Mouse (Mus musculus) gastrocnemius, adult 18-20 months (tissue): ENCODE measurements around the gene Gm10226. TPM values are rescaled to one million over a fixed set of nuclear protein-coding genes. Genes with fewer than 3 reads are reported as not detected.
"Not testable (repeated sequence)": the region's sequence is repeated elsewhere in the genome, so short reads cannot be mapped to it uniquely, and the experiment has no call there.

Source experiments
- DNase-seq: peaks from one replicate; pipeline ENCODE4 v3.0.0; 2021; ENCODE audit warnings: low spot score
- long read RNA-seq, 2 experiments: library from polyadenylated mRNA; stranded (forward); transcript quantifications; one replicate each; pipeline ENCODE4 v2.0.0; 2021
- total RNA-seq, 2 experiments: library from RNA; stranded (reverse); gene quantifications; 2 replicates each; pipeline ENCODE4 v1.2.3; 2021

The Gm10226 gene
- total RNA-seq: 1 to 10 TPM in 1 of 2 experiments, not detected in 1; 3.5 TPM
- long read RNA-seq, experiment 1: 0 reads
- long read RNA-seq, experiment 2: 0 reads

DNA sequence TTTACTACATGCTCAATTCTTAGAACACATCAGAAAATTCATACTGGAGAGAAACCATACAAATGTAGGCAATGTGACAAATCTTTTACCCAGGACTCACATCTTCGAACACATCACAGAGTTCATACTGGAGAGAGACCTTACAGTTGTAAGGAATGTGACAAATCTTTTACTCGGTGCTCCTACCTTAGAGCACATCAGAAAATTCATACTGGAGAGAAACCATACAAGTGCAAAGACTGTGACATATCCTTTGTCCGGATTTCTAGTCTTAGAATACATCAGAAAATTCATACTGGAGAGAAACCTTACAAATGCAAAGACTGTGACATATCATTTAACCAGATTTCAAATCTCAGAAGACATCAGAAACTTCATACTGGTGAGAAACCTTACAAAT, at the start of gene Gm10226:
Gene Gm10226 (plus strand): TSS at position 301 of the 400 bp plus-strand sequence.
- no peak for DNase-seq

GRCm38 (mm10) chr17:21648791-21649190, 42.9 kb upstream of the Gm10226 start:
- no peak for DNase-seq

DNA sequence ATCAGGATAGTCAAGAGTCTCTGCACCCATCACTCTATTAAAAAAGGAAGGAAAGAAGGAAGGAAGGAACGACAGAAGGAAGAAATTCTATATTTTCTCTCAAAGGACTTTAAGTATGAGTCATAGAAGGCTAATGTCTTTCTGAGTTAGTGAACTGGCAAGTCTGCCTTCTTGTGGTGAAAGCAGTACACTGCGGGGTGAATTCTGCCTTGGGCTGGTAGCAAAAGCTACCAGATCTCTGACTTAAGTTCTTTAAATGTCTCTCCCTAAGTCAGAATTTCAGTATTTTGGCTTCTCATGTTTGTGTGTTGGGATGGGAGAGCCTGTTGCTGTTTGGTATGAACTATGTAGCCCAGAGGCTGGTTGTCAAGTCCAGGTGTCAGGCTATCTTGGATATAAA, 41.7 kb upstream of the Gm10226 start:
- DNase-seq: peak; percentile 3

DNA sequence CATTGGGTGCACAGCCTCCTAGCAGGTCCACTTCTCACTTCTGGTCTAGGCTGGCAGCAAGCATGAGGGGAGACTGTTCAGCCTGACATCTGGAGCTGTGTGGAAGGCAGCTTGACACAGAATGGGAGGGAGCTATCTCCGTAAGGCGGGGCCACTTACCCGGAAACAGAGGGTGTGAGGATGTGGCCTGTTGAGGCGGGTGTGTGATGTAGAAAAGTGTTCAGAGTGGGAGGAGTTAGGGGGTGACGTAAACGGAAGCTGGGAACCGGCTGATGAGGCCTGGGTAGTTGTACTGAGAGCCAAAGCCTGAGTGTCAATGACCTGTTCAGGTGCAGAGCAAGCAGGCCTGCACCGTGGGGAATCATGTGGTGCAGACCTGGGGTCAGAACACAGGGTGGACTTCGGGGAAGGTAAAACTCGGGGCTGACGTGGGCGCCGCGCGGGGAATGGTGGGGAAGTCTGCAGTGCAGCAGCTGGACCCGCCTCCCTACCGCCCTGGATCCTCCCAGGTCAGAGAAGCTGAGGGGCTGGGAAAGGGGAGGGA, 41.2 kb upstream of the Gm10226 start, which contains the start of gene Zfp983:
Gene Zfp983 (plus strand): TSS at position 261 of the 544 bp plus-strand sequence.
- DNase-seq: peak; percentile 77

GRCm38 (mm10) chr17:21678826-21679225, 12.8 kb upstream of the Gm10226 start:
- DNase-seq: not testable (repeated sequence)

GRCm38 (mm10) chr17:21679273-21680018, 12.2 kb upstream of the Gm10226 start:
- peak; percentile 89 for DNase-seq

DNA sequence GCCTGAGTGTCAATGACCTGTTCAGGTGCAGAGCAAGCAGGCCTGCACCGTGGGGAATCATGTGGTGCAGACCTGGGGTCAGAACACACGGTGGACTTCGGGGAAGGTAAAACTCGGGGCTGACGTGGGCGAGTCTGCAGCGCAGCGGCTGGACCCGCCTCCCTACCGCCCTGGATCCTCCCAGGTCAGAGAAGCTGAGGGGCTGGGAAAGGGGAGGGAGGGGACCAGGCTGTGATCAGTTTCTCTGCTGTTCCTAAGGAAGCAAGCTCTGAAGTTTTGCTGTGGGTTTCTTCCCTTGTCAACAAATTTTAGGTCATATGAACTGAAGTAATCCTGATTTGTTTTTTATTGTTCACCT, 11.7 kb upstream of the Gm10226 start:
- not testable (repeated sequence) for DNase-seq

DNA sequence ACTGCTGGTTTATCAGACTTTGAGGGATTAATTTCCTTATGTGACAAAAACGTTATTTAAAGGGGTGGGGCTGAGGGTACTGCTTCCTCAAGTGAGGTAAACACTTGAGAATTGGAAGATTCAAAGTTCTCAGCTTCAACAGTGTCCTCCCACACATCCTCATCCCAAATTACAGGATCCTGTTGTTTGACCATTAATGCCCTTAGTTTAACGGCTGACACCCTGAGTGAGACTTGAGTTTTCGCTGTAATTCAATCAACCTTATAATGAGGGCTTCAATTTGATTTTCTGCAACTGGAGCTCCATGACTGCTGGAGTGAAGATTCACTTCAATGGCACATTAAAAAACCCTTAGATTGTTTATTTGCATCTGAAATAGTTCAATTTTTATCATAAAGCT, 1.7 kb downstream of the Gm10226 start:
- no peak for DNase-seq

GRCm38 (mm10) chr17:21696073-21696472, 4.4 kb downstream of the Gm10226 start:
- no peak for DNase-seq

DNA sequence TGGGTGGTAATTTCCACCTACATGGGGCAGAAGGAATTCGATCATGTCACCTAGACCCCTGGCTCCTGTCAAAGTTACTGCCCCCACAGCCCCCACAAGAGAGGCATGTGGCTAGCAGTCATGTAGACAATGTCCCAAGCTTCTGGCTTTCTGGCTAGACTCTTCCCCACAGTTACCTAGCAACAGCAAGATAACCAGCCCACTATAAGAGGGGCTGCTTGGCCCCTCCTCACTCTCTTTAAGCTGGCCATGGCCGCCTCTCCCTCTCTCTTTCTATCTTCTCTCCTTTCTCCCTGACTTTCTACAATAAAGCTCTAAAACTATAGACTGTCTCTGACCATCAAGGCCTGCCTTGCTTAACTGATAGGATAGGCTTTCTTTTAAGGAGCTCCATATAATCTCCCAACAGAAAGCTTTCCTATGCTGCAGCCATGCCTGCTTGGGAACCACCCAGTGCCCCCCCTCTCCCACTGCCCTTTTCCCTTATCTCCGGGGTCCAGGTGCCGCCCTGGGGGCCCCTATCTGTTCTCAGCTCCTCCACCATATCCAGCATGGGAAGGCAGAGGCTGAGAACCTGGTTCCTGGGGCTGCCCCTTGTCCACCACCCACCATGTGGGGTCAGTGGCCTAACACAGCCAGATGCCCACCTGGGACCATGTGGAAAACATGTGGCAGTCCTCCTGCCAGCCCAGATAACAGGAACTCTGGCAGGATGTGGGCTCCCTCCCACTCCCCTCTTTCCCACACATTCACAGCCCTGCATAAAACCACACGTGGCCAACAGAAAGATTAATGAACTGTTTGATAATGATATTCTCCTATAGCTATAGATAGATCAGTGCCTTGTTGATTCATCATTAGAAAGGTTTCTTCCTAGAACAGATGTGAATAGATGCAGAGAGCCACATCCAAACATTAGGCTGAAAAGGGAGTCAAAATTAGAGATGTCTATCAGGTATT, 10.9 kb downstream of the Gm10226 start:
- no peak for DNase-seq

DNA sequence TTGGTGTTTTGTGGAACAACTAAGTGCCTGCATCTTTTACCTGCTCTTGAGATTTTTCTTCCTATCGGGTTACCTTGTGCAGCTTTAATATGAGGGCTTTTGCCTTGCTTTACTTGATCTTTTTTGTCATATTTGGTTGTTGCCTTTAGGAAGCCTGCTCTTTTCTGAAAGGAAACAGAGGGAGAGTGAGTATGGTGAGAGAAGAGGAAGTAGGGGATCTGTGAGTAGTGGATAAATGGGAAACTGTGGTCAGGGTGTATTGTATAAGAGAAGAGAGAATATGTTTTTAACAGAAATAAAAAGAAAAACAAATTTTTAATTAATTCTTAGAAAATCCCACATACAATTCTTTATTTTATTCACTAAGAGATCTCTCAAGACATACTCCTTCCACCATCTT, 11.8 kb downstream of the Gm10226 start:
- no peak for DNase-seq

DNA sequence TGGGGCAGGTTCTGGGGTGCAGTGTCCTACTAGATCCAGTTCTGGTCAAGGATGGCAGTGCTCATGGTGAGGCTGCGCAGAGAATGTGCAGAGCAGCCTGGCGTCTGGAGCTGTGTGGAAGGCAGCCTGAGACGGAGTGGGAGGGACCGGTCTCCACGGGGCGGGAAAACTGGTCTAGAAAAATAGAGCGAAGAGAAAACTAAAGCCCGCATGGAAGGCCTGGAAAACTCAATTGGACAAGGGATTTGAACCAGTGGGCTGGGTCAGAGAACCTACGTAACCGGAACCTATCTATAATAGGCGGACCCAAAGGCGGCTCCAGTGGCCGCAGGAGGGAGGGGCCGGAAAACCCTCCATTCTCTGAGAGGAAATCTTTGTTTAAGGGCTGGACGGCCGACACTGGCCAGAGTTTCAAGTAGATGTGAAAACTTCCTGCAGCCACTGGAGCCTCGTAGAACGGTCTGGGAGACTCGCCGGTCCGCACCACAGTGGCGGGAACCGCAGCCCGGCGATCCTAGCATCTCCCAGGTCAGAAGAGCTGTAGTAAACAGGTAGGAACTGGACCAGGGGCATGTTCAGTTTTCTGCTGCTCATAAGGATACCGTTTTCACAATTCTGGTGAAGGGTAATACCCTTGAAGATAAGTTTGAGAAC, 15.8 kb downstream of the Gm10226 start, which contains the start of gene Zfp760:
Gene Zfp760 (plus strand): TSS at position 399 of the 654 bp plus-strand sequence.
- DNase-seq: peak; percentile 82

DNA sequence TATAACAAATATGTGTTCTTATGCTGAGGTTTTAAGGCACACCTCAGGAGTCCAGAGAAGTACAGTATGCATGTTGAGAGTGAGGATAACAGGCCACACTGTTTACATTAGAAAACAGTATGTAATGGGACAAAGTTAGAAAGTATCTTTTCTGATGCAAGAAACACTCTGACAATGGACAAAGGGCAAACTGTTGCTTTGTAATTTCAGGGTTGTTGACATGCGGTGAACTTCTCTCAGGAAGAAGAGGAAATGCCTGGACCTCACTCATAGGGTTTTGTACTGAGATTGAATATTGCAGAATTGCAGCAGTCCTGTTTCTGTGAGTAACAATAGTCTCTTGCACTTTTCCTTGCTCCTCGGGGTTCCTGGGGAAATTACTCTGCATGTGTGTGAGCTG, 16.7 kb downstream of the Gm10226 start:
- no peak for DNase-seq

GRCm38 (mm10) chr17:21730495-21730894, 38.8 kb downstream of the Gm10226 start, which contains the start of gene Zfp229:
Gene Zfp229, plus strand, starts transcription at chr17:21730795.
- not testable (repeated sequence) for DNase-seq

- DNase-seq: no peak
Observed at GRCm38 (mm10) chr17:21733049-21733448, 41.4 kb downstream of the Gm10226 start.

- peak; percentile 78 for DNase-seq
Observed at GRCm38 (mm10) chr17:21733529-21734031, 41.9 kb downstream of the Gm10226 start.

Other genes starting within 250 kb of the Gm10226 start
- 10 to 100 TPM in 1 of 2 experiments, 1 to 10 TPM in 1; 9.4 to 10.3 TPM for gene Zfp51, start 241.5 kb upstream of the Gm10226 start, total RNA-seq
- 1 to 10 TPM; 1.1 to 1.2 TPM for gene Zfp53, start 202.9 kb upstream of the Gm10226 start, total RNA-seq
- 1 to 10 TPM; 6.4 to 8.7 TPM for gene Zfp52, start 156.3 kb upstream of the Gm10226 start, total RNA-seq
- gene Zfp948, start 124.9 kb upstream of the Gm10226 start, total RNA-seq: 1 to 10 TPM; 2.3 to 3.2 TPM
- 1 to 10 TPM; 1.7 to 1.9 TPM for gene Zfp983, start 41.2 kb upstream of the Gm10226 start, total RNA-seq
- under 1 TPM; 0.66 to 0.73 TPM for gene Zfp760, start 15.9 kb downstream of the Gm10226 start, total RNA-seq
- 1 to 10 TPM; 5.0 to 5.8 TPM for gene Zfp229, start 38.9 kb downstream of the Gm10226 start, total RNA-seq
- under 1 TPM; 0.19 to 0.21 TPM for gene Zfp820, start 153.9 kb downstream of the Gm10226 start, total RNA-seq
- gene Zfp995, start 218.1 kb downstream of the Gm10226 start, total RNA-seq: 1 to 10 TPM in 1 of 2 experiments, under 1 TPM in 1; 0.64 to 1.0 TPM